Mouse (Mus musculus): ENCODE measurements at regions not wholly inside any gene's neighbourhood (a gene's known extent, or its start where the extent isn't known, plus 50 kb on each side); places are given as distances from the start of the nearest gene placed in this dataset.

DNA sequence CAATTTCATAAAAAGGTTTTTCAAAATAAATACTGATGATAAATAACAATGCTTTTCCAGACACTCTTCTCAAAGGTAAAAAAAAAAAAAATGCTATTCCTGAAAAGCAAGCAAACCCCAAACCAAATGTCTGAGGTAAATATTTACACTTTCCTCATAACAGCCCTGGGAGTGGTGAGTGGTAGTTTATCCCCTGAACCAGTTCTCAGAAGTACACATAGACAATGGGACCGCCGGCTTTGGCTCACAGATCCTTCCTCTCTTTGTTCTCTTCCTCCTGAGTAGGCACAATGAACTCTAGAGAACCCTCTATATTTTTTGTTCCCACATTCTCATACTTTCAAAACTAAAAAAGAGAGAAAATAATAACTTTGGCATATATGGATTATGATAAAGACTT lies 153.1 kb upstream of the Tars start:
- WGBS, result 63% methylated on average over 2 of the region's 2 CpGs
- H3K4me1 ChIP-seq (replicated peaks), result no peaks in the 10 kb centered on the region
- no peak overlapping the region for H3K4me2 ChIP-seq
- no peaks in the 10 kb centered on the region for H3K36me3 ChIP-seq
- H3K9me3 ChIP-seq, result no peaks in the 10 kb centered on the region
- ATAC-seq (ENCODE audit: insufficient number of reproducible peaks, insufficient read depth, low FRiP score, low TSS enrichment, low read depth), result no peak
- H3K9ac ChIP-seq (replicated peaks), result no peak overlapping the region
- H3K4me3 ChIP-seq (replicated peaks), result no peak overlapping the region
- no peak overlapping the region for H3K27ac ChIP-seq
- H3K27me3 ChIP-seq, result no peaks in the 10 kb centered on the region

- 79% methylated on average over 1 of the region's 1 CpGs for WGBS
- ATAC-seq (ENCODE audit: insufficient number of reproducible peaks, insufficient read depth, low FRiP score, low TSS enrichment, low read depth), result no peak
- H3K27me3 ChIP-seq, result no peaks in the 10 kb centered on the region
- H3K9ac ChIP-seq (replicated peaks), result no peak overlapping the region
- no peak overlapping the region for H3K4me3 ChIP-seq (replicated peaks)
- H3K4me1 ChIP-seq (replicated peaks), result no peaks in the 10 kb centered on the region
- no peak overlapping the region for H3K4me2 ChIP-seq
- H3K27ac ChIP-seq, result no peak overlapping the region
- H3K9me3 ChIP-seq, result no peaks in the 10 kb centered on the region
- no peaks in the 10 kb centered on the region for H3K36me3 ChIP-seq
These were observed 152.6 kb upstream of the Tars start for GRCm38 (mm10) chr15:11552110-11552509.

GRCm38 (mm10) chr15:11539485-11539884 lies 140.0 kb upstream of the Tars start:
- H3K27me3 ChIP-seq, result peaks cover 23% of the 10 kb centered on the region
- H3K9ac ChIP-seq (replicated peaks), result no peak overlapping the region
- H3K4me2 ChIP-seq, result no peak overlapping the region
- H3K4me3 ChIP-seq (replicated peaks), result no peak overlapping the region
- H3K27ac ChIP-seq, result no peak overlapping the region
- peaks cover 6% of the 10 kb centered on the region; the same call in 1 of the 2 replicates for H3K4me1 ChIP-seq (replicated peaks)
- H3K36me3 ChIP-seq, result no peaks in the 10 kb centered on the region
- 67% methylated on average over 3 of the region's 3 CpGs for WGBS
- ATAC-seq (ENCODE audit: insufficient number of reproducible peaks, insufficient read depth, low FRiP score, low TSS enrichment, low read depth), result no peak
- no peaks in the 10 kb centered on the region for H3K9me3 ChIP-seq

DNA sequence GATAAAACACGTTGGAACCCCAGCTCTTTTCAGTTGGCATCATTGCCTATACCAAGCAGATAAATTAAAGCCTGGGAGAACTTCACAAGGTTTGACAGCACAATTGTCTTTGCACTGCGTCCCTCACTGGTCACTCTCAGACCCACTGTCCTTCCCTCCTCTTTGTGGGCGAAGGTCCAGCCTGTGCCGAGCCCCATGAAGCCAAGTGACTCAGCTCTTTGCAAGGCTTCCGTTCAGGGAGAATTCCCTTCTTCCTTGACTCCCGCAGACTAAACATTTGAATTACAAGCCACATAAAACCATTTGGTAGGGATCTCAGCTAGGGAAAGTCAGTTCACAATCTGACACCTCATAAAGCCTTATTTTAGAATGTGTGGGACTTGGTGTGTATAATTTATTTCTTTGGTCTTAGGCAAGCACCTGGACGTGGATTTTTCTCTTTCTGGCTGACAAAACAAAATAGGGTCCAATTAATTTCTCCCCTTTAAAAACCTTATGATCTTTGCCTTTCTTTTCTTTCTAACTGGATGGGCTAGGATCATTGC lies 136.7 kb upstream of the Tars start:
- H3K4me3 ChIP-seq (replicated peaks), result no peak overlapping the region
- WGBS, result 32% methylated on average over 7 of the region's 7 CpGs
- H3K4me2 ChIP-seq, result no peak overlapping the region
- no peak for ATAC-seq (ENCODE audit: insufficient number of reproducible peaks, insufficient read depth, low FRiP score, low TSS enrichment, low read depth)
- peaks cover 22% of the 10 kb centered on the region for H3K4me1 ChIP-seq (replicated peaks)
- no peaks in the 10 kb centered on the region for H3K9me3 ChIP-seq
- H3K27ac ChIP-seq, result no peak overlapping the region
- H3K36me3 ChIP-seq, result no peaks in the 10 kb centered on the region
- no peak overlapping the region for H3K9ac ChIP-seq (replicated peaks)
- H3K27me3 ChIP-seq, result peaks cover 20% of the 10 kb centered on the region

DNA sequence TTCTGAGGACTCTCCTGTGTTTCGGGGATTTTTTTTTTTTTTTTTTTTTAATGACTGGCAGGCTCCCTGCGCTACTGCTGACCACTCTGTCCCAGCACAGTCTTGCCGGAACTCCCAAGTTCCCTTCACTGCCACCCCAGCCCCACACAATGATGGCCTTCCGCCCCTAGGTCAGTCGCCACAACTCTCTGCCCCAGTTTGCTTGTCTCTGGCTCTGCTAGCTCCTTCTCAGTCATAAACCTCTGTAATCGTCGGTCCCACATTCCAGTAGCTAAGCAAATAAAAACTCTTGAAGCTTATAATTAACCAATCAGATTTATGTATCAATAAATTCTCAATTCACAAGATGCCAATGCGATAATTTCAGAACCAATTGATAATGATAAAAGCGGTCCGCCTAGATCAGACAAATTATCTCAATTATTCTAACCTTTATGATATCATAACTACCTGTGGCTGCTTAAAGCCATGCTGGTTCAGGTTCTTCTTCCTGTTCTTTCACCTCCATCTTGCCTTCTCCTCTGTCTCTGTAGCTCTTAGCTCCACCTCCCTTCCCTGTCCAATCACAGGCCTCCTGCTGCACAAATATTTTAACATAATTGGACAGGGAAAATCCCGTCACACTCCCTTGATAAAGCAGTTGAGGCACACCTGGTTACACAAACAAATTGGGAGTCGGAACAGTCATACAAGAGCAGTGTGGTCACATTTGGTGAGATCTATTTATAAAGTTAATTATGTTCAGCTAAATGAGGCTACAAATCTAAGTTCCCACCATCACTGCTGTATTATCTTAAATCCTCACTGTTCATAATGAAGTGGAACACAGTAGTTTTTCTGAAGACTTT lies 135.2 kb upstream of the Tars start:
- Histone ChIP-seq H3K9ac (replicated peaks) (no peak overlapping the region), H3K4me3 (replicated peaks) (no peak overlapping the region), H3K36me3 (no peaks in the 10 kb centered on the region), H3K4me1 (replicated peaks) (peaks cover 22% of the 10 kb centered on the region), H3K27ac (no peak overlapping the region), H3K4me2 (no peak overlapping the region), H3K27me3 (peaks cover 21% of the 10 kb centered on the region), H3K9me3 (no peaks in the 10 kb centered on the region)
- ATAC-seq (ENCODE audit: insufficient number of reproducible peaks, insufficient read depth, low FRiP score, low TSS enrichment, low read depth), result no peak
- WGBS, result 65% methylated on average over 12 of the region's 12 CpGs

- Histone ChIP-seq H3K9me3 (no peaks in the 10 kb centered on the region), H3K36me3 (no peaks in the 10 kb centered on the region), H3K27me3 (peaks cover 25% of the 10 kb centered on the region), H3K4me3 (replicated peaks) (no peak overlapping the region), H3K9ac (replicated peaks) (no peak overlapping the region), H3K4me1 (replicated peaks) (peaks cover 22% of the 10 kb centered on the region), H3K27ac (no peak overlapping the region), H3K4me2 (no peak overlapping the region)
- WGBS, result 64% methylated on average over 1 of the region's 1 CpGs
- ATAC-seq (ENCODE audit: insufficient number of reproducible peaks, insufficient read depth, low FRiP score, low TSS enrichment, low read depth), result no peak
These were observed 134.2 kb upstream of the Tars start for GRCm38 (mm10) chr15:11533616-11534015.

DNA sequence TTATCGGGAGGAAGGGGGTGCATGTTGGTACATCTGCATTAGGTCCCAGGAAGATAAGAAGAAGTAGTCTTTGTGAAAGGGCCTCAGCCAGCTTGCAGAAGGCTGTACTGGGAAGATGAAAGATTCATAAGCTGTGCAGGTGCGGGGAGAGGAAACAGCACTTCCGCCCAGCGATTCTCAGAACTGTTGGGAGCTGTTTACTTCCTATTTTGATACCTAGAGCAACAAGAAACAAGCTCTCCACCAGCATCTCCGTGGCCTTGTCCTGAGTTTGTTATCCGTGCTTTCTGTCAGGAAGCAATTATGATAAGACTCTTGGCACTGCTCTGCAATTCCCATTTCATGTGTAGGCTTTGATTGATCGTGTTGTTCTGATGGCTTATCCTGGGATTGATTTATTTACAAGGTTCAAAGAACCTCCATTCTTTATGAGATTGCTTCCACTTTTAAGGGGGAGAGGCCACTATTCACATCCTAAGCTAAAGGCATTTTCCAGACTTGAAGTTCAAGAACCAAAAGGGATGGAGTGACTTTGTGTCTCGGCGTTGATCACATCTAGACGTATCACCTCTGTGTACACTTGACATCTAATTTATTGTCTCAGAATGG lies 133.6 kb upstream of the Tars start:
- no peaks in the 10 kb centered on the region for H3K36me3 ChIP-seq
- H3K4me1 ChIP-seq (replicated peaks), result peaks cover 22% of the 10 kb centered on the region
- peak overlapping the region; percentile 18; the same call in 1 of the 2 replicates for H3K4me2 ChIP-seq
- no peak overlapping the region for H3K4me3 ChIP-seq (replicated peaks)
- 39% methylated on average over 10 of the region's 10 CpGs for WGBS
- peaks cover 28% of the 10 kb centered on the region for H3K27me3 ChIP-seq
- H3K9me3 ChIP-seq, result no peaks in the 10 kb centered on the region
- H3K27ac ChIP-seq, result no peak overlapping the region
- H3K9ac ChIP-seq (replicated peaks), result no peak overlapping the region
- no peak for ATAC-seq (ENCODE audit: insufficient number of reproducible peaks, insufficient read depth, low FRiP score, low TSS enrichment, low read depth)

GRCm38 (mm10) chr15:11532536-11532935 lies 133.1 kb upstream of the Tars start:
- H3K9me3 ChIP-seq, result no peaks in the 10 kb centered on the region
- no peaks in the 10 kb centered on the region for H3K36me3 ChIP-seq
- H3K4me2 ChIP-seq, result peak overlapping the region; percentile 18; the same call in 1 of the 2 replicates
- 20% methylated on average over 9 of the region's 9 CpGs for WGBS
- H3K9ac ChIP-seq (replicated peaks), result no peak overlapping the region
- H3K4me1 ChIP-seq (replicated peaks), result peaks cover 22% of the 10 kb centered on the region
- no peak overlapping the region for H3K4me3 ChIP-seq (replicated peaks)
- H3K27ac ChIP-seq, result no peak overlapping the region
- 0 out of 2 replicates have a peak, but pooled peaks have one; percentile 37 for ATAC-seq (ENCODE audit: insufficient number of reproducible peaks, insufficient read depth, low FRiP score, low TSS enrichment, low read depth)
- peaks cover 26% of the 10 kb centered on the region for H3K27me3 ChIP-seq

- peaks cover 16% of the 10 kb centered on the region for H3K4me1 ChIP-seq (replicated peaks)
- WGBS, result 23% methylated on average over 8 of the region's 8 CpGs
- H3K9ac ChIP-seq (replicated peaks), result no peak overlapping the region
- peaks cover 26% of the 10 kb centered on the region for H3K27me3 ChIP-seq
- no peak overlapping the region for H3K4me3 ChIP-seq (replicated peaks)
- no peak for ATAC-seq (ENCODE audit: insufficient number of reproducible peaks, insufficient read depth, low FRiP score, low TSS enrichment, low read depth)
- no peaks in the 10 kb centered on the region for H3K36me3 ChIP-seq
- no peaks in the 10 kb centered on the region for H3K9me3 ChIP-seq
- no peak overlapping the region for H3K27ac ChIP-seq
- no peak overlapping the region for H3K4me2 ChIP-seq
These were observed 130.7 kb upstream of the Tars start for GRCm38 (mm10) chr15:11529819-11530810.

DNA sequence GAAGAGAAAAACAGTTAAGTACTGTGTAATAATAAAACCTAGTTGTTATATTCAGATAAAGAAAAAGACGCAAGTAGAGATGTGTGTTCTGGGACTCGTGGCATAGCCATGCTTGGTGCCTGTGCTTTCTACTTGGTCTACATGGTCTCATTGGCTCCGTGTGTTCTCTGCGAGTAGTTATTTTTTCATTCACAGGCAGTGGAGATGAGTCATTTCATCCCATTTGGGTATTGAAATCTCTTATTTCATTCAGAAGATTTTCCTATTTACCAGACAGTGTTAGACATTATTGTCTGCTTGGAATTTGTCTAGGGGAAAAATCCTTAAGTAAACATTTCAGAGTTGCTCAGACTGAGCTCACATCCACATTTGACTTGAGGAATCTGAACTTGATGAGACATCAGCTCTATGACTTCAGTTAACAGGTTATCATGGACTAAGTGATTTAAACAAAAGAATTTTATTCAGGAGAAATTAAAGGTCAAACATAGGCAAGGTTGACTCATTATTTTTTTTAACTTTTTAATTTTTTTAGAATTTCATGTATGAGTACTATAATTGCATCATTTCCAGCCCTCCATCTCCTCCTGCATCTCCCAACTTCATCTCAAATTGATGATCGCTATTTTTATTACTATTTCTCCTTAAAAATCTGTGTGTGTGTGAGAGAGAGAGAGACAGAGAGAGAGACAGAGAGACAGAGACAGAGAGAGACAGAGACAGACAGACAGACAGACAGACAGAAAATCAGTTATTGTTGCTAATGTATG lies 125.1 kb upstream of the Tars start:
- H3K27ac ChIP-seq, result no peak overlapping the region
- H3K9me3 ChIP-seq, result no peaks in the 10 kb centered on the region
- H3K4me3 ChIP-seq (replicated peaks), result no peak overlapping the region
- H3K9ac ChIP-seq (replicated peaks), result no peak overlapping the region
- WGBS, result 85% methylated on average over 5 of the region's 5 CpGs
- H3K4me1 ChIP-seq (replicated peaks), result no peaks in the 10 kb centered on the region
- H3K27me3 ChIP-seq, result peaks cover 17% of the 10 kb centered on the region
- no peaks in the 10 kb centered on the region for H3K36me3 ChIP-seq
- no peak for ATAC-seq (ENCODE audit: insufficient number of reproducible peaks, insufficient read depth, low FRiP score, low TSS enrichment, low read depth)
- H3K4me2 ChIP-seq, result no peak overlapping the region
